Mouse (Mus musculus) gastrocnemius, postnatal 10 days (tissue): Measurements from ENCODE around the gene Rrnad1. TPM values are rescaled to one million over a fixed set of nuclear protein-coding genes. Genes with fewer than 3 reads are reported as not detected.
"Not testable (repeated sequence)": the region's sequence is repeated elsewhere in the genome, so short reads cannot be mapped to it uniquely, and the experiment has no call there.

Source experiments
- DNase-seq: peaks from one replicate; pipeline ENCODE4 v3.0.0; 2021; ENCODE audit warnings: mixed read lengths
- total RNA-seq, 2 experiments: library from RNA; stranded (reverse); gene quantifications; 2 replicates each; pipeline ENCODE4 v1.2.3; 2021

Gene Rrnad1
- total RNA-seq, 2 experiments from 2014 or later = 4.8 to 7.0 TPM

DNA sequence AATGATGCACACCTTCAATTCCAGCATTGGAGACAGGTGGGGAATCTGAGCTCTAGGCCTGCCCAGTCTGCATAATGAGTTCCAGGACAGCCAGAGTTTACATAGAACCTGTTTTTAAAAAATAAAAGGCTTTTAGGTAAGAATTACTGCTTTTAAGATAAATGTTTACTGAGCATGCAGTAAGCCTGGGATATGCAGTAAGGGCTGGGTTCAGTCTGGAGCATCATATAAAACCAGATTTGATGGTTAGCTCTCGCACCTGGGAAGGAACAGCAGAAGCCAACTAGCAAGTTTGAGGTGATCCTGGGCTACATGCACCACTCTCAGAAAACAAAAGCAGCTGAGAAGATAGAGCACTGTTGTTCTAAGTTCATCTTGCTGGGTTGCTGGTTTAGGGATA, 12.0 kb downstream of the Rrnad1 start:
- no peak for DNase-seq

DNA sequence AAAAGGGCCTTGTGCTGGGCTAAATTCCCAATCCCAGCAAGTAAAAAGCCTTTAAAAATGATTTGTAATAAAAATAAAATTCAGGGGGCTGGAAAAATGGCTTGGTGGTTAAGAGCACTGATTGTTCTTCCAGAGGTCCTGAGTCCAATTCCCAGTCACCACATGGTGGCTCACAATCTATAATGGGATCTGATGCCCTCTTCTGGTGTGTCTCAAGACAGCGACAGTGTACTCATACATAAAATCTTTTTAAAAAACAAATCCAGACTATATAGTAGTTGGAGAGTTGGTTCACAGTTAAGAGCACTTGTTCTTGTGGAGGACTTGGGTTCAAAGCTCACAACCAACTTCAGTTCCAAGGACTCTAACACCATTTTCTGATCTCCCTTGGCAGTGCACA, 13.5 kb downstream of the Rrnad1 start:
- DNase-seq = no peak

DNA sequence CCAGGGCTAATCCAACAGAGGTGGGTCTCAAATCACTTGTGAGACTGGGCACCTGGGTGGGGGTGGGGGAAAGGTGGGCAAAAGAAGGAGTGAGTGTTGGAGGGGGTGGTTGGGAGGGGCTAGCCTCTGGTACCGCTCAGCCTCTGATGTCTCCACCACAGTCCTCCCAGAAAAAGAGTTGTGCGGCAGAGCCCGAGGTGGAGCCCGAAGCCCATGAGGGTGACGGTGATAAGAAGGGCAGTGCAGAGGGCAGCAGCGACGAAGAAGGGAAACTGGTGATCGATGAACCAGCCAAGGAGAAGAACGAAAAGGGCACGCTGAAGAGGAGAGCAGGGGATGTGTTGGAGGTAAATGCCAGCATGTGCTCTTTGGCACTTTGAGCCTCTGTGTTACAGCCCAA, 16.6 kb downstream of the Rrnad1 start:
- DNase-seq = no peak

DNA sequence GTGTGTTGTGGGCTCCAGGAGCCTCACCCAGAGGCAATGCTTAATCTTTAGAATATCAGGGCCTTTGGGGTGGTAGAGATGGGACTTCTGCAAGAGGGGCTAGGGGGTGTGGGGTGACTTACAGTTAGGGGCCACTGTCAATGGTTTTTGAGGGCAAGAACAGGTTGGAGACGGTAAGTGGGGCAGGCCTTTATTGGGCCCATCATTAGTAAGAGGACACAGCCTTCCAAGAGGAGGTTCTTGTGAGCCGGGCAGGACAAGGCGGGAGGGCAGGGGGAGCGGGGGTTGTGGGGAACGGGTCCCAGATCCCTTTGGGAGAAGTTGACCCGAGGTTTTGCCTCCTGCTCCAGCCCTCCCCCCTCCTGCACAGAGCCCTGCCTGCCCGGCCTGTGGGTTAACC, 17.0 kb downstream of the Rrnad1 start:
- DNase-seq = no peak

DNA sequence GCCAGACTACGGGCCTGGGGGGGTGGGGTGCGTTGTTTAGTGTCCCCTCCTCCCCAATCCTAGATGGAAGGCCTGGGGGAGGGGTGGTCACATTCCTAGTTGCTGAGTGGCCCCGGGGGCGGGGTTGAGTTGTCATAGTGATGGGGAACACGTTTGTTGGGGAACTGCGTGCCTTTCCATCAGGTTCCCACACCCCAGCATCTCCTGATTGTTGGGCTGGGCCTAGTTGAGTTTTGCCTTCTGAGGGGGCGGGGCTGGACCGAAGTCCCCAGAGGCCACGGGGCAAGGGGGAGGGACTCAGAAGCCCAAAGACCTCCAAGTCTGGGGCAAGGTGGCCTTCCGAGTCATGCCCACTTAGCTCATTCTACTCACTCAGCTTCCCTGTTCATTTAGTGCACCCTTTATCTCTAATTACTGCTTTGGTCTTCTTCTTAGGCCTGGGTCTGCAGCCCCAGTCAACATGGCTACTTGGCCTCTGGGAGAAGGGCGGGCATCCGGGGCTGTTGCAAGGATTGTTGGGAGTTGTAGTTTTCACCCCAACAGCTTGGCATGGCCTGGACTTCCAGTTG, 19.9 kb downstream of the Rrnad1 start:
- DNase-seq = peak; percentile 73

DNA sequence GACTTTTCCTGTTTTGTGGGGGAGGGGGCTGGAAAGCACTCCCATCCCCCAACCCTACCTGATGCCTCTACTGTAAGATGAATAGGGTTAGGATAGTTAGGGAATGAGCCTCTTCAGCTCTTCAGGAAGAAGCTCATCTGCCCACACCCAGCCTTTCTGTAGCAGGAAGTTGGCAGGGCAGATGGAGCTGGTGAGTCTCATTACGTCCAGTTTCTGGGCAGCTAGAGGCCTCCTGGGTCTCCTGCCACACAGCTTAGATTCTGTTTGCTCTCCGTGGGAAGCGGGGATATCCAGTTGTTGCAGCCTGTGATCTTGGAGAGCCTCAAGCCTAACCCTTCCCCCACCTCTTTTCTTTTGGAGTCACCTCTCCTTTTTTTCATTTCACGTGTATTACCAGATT, 20.6 kb downstream of the Rrnad1 start:
- DNase-seq = no peak

DNA sequence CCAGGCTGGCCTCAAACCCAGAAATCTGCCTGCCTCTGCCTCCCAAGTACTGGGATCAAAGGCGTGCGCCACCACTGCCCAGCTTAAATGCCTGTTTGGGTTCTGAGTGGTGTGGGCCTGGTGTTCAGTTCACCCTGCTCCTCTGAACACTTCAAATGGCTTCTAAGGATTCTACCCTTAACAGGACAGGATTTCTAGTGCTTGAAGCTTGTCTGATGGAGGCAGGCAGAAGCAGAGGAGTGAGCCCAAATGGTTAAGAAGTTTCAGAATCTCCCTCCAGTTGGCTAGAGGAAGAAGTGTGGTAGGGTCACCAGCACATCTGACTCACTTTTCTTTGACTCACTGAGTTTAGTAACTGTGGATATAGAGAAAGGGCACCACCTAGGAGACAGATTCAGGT, 21.1 kb downstream of the Rrnad1 start:
- DNase-seq = no peak

DNA sequence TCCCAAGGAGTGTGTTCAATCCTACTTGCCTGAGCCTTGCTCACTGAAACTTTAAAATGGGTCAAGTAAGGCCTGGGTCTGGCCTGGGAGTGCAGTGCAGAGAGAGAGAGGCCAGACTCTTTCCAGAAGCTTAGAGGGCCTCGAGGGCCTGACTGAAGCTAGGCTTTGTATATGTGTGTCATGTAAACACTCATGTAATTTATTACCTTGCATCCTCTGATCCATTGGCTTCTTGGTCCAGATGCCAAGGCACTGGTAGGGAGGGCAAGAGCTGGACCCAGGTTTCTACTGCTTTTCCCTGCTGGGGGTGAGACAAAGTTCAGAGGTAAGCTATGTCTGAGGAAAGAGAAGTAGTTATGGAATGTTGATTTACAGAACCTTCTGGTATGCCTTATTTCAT, 22.6 kb downstream of the Rrnad1 start:
- DNase-seq = no peak

DNA sequence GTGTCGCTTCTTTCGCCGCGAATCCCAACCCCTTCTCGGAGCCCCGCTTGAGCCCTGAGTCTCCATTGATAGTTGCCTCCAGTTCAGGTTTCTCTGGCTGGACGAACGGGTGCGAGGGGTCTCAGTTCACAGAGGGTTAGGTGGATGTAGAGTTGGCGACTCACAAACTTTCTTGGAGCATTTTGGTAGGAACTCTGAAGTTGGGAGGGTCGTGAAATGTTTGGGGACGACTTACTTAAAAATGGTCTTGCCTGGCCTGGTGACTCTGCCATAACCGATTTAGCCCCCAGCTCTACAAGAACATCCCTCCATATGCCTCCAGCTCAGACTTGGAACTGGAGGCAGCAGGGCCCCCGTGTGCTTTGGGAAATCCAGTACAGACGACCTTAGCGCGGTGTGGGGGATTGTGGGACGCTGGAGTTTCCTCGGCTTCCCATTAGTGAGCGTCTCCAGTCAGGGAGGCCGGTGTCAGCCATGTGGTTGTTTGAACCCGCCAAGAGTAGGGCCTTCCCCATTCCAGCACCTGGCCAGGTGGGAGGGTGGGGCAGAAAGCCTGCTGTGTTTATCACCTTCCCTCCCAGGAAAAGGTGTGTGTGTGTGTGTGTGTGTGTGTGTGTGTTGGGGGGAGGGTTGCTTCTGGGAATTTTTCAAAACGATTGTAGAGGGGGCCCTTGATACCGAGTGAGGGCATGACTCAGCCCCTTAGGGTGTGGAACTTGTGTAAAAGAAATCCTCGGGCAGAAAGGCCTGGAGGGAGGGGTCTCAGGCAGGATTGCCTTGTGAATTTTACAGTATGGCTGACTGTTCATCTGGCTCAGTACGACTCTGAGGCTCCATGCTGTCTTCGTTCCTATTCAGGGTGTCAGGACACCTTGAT, 23.3 kb downstream of the Rrnad1 start:
- DNase-seq = peak; percentile 30

DNA sequence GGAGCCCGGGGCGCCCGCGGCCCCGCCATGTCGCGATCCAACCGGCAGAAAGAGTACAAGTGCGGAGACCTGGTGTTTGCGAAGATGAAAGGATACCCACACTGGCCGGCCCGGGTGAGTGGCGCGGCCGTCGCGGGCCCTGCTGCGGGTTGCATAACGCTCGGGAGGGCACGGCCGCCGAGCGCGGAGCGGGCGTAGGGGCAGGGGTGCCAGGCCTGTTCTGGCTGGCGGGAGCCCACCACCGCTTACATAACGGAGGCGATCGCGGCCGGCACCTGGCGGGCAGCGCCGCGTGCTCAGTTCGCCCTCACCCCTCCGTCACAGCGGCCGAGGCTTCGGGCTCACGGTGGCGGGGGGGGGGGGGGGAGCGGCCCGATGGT, 23.9 kb downstream of the Rrnad1 start:
- DNase-seq = peak; percentile 74

DNA sequence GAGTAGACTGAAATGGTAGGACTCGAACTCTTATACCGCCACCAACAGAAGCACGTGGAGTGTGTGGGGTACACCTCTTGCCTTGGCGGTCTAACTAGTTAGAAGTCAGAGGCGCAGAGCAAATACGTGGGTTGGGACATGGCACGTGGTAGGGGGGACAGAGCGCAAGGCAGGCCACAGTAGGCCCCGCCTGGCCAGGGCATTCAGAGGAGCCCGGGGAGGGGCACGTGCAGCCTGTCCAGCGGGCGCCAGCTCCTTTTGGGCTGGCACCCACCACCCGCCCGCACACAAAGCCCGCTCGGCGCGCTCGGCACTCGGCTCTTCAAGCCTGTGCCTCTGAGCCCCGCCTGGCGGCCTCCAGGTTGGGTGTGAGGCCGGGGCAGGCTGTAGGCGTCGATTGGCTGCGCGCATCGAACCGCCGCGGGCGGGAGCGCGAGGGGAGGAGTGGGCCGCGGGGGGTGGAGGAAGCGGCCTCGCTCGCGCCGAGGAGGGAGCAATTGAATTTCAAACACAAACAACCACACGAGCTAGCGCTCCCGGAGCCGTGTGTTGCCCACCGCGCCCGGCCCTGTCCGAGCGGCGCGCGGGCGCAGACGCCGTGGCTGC, 24.5 kb downstream of the Rrnad1 start, which contains the start of gene Hdgf:
Gene Hdgf (plus strand): TSS at position 442 of the 606 bp plus-strand sequence.
- peak; percentile 92 for DNase-seq

DNA sequence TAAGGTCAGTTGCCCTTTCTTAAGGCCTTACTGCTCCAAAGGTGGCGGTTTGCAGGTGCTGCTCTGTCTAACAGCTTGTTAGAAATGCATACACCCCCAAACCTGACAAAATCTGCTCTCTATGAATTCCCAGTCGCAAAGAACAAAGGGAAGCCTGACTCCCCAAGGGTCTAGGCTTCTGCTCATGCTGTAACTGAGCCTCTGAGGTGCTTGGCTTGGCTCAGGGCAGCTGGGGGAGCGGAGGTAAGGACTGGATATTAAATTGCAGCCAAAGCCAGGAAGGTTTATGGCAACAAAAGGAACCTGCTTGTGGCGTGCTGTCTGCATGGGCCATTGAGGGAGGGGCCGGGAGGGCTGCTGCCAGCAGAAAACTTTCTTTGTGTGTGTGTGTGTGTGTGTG, 26.7 kb downstream of the Rrnad1 start:
- no peak for DNase-seq

DNA sequence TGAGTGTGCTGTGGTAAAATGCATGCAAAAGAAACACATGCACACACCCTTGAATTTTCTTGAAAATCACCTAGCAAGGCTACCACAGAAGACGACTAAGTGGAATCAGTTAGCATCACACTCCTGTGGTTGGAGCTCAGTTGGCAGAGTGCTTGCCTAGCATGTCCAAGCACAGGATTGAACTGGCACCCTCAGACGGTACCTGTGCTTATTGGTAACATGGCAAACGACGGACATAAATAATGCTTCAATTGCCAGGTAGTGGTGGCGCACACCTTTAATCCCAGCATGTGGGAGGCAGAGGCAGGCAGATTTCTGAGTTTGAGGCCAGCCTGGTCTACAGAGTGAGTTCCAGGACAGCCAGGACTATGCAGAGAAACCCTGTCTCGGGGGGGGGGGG, 28.6 kb downstream of the Rrnad1 start:
- not testable (repeated sequence) for DNase-seq

DNA sequence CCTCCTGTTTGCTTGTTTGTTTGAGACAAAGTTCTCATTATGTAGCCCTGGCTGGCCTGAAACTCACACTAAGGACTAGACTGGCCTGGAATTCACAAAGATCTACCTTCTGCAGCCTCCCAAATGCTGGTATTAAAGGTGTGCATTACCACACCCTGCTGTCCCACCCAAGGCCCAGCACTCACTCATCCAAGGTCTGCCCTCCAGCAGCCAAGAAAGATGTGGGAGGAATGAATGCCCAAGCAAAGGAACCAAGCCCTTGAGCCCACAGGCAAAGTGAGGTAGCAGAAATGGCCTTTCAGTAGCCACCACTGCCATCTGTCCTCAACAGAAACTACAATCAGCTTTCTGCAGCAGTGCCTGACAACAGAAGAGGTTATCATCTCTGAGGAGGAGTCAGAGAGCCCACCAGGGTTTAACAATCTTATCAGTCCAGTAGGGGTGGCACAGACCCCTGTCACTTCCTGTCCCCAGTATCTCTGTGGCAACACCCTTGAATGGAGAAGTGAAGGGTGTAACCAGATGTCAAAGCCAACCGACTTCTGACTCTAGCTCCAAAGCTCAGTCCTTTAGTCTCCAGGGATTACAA, 29.4 kb downstream of the Rrnad1 start:
- no peak for DNase-seq

DNA sequence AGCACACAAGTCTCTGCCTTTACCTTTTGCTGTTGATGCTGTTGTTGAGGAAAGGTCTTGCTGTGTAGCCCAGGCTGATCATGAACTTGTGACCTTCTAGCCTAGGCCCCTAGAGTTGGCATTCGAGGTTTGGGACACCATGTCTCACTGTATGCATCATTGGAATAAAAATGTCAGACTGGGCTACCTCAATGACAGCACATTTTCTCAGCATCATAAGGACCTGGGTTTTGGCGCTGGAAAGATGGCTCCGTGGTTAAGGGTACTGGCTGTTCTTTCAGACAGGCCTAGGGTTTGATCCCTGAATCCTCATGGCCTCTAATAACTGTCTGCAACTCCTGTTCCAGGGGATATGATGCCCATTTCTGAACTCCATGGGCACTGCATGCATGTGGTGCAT, 30.7 kb downstream of the Rrnad1 start:
- no peak for DNase-seq

DNA sequence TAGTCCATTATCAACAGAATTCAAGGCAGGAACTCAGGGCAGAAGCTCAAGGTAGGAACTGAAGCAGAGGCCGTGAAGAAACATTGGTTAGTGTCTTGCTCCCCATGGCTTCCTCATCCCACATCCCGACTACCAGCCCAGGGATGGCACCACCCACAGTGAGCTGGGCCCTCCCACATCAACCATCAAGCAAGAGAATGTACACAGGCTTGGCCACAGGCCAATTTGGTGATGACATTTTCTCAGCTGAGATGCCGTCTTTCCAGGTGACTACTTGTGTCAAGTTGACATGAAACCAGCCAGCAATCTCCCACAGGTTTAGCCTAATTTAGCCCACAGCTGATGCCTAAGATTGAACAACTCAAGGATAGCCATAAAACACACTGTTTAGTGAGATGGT, 31.3 kb downstream of the Rrnad1 start:
- DNase-seq = no peak

DNA sequence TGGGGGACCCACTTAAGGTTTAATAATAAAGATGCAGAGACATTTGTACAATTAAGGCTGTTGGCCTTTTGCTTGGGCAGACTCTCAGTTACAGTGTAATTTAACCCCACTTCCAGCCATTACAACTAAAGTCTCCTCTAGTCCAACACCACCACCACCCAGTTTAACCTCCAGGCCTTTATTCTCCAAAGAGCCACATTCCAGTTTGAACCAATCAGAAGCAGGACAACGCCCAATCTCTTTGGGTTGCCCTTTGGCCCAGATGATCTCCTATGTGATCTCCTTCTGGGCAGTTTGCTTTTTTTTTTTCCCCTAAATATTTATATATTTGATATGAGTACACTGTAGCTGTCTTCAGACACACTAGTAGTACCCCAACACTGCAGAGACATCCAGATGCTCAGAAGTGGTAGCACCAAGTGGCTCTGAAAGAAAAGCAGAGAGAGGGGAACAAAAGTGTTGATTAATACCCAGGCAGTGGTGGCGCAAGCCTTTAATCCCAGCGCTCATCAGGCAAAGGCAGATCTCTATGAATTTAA, 37.1 kb downstream of the Rrnad1 start:
- DNase-seq = no peak

DNA sequence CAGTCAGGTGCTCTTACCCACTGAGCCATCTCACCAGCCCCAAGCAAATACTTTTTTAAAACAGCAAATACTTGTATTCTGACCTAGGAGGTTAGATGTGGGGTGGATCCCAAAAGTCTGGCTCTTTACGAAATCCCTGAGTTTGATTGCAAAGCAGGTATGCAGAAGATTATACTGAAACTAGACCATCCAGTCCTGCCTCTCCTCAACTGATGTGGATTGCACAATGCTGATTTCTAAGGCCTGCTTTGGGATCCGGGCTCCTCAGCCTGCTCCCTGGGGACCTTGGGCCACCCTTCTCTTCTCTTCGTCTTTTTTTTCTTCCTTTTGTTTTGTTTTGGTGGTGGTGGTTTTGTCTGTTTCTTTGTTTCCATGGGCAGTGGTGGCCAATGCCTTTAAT, 39.0 kb downstream of the Rrnad1 start:
- DNase-seq = no peak

DNA sequence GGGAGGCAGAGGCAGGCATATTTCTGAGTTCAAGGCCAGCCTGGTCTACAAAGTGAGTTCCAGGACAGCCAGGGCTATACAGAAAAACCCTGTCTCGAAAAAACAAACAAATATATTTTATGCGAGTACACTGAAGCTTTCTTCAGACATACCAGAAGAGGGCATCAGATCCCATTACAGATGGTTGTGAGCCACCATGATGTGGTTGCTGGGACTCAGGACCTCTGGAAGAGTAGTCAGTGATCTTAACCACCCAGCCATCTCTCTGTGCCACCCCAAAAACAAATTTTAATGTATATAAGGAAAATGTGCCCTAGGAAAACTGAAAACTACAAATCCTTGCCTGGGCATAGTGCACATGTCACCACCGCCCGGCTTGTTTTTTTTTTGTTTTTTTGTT, 43.1 kb downstream of the Rrnad1 start:
- not testable (repeated sequence) for DNase-seq

DNA sequence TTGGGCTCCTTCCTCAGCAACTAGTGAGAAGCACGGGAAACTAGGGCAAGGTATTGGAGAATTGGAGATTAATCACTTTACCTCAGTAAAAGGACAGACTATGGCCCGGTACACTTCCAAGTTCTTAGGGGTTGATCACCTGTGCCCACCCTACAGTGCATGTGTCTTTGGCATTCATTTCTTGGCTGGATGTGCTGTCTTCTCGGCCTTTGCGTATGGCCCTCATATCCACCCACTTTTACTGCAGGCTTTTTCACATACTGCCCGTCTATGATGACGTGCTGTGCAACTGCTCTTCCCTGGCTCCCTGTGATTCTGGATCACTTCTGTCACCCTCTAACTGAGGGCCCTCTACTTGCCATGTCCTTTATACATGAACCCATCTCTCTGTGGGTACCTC, 44.1 kb downstream of the Rrnad1 start:
- no peak for DNase-seq

DNA sequence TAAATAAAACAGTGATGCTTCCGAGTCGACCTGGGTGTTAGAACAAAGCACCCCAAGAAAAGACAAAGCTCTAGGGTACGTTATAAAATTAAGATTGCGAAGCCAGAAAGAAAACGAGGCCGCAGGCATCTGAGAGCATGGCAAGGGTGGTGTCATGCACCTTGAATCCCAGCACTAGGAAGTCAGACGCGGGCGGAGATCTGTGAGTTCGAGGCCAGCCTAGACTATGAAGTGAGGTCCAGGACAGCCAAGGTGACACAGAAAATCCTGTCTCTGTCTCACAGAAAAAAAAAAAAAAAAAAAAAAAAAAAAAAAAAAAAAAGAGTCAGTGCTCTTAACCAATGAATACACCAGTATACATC, 44.5 kb downstream of the Rrnad1 start:
- DNase-seq = peak; percentile 29

DNA sequence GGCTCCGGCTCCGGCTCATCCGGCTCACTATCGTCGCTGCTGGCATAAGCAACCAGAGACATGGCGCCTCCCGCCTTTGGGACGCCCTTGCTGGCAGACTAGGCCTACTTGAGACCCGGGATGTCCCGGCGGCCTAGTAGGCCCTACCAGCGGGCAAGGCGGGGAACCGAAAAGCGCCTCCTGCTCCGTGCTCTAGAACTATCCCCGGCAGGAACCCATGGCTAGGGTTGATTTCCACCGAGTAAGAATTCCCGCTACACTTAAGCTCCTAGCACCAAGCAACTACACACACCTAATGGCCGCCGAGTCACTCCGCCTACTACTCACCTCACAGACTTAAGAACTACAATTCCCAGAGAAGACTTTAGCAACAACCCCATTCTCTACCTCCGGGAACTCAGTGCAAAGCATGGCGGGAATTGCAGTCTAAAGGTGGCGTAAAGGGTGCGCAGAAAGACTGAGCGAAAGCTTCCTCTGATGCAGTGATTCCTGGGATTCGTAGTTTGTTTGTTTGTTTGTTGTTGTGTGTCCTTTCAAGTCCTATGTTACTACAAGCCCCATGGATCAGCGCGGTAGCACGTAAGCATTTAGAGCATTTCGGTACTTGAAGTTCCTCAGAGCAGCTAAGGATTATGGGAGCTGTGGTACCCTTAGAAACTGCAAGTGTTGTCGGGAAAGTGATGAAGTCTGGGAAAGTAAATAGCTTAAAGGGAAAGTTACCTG, 45.1 kb downstream of the Rrnad1 start, which contains the start of gene Prcc:
Gene Prcc (minus strand): TSS at position 328 of the 723 bp plus-strand sequence.
- peak; percentile 64 for DNase-seq
